Mouse (Mus musculus) ES-Bruce4 (cell line): Measurements from ENCODE around the gene Pabpn1l.
"Not testable (repeated sequence)": the region's sequence is repeated elsewhere in the genome, so short reads cannot be mapped to it uniquely, and the experiment has no call there.

Experiments used
- CTCF ChIP-seq: IDR thresholded peaks from one replicate; pipeline ENCODE4 v1.8.1; 2011; ENCODE audit warnings: low read depth, low read length
- EP300 ChIP-seq: IDR thresholded peaks from 2 replicates; pipeline ENCODE4 v1.6.1; 2011; ENCODE audit warnings: low read depth, low read length; ENCODE audit not compliant: insufficient read depth
- POLR2A ChIP-seq: IDR thresholded peaks from one replicate; pipeline ENCODE4 v1.8.1; 2011; ENCODE audit warnings: low read length; ENCODE audit not compliant: insufficient read depth

GRCm38 (mm10) chr8:122632134-122632533 lies 9.6 kb upstream of the Pabpn1l start:
- not testable (repeated sequence) for TF ChIP-seq CTCF, POLR2A, EP300
